Mouse (Mus musculus): ENCODE measurements around the gene Acvr1.

DNA sequence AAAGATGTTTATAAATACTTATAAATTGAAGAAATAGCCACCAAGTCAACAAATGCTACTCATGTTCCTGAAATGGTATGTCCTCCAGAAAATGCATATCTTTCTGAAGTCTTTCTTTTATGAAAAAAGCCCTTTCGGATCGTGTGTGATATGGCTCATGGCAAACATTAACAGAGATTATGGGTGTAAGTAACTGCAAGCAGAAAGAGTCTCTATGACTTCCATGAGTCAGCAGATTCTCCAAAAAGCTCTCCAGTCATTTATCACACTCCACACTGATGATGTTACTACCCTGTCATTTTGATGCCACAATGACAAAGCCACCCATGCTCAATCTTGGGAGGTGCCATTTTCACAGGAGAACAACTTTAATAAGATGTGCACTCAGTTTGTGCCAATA, 132.5 kb downstream of the Acvr1 start:
- TF ChIP-seq CTCF (IDR thresholded peaks at IDR 0.05; ENCODE audit: insufficient read depth, low read depth, low read length) = no peak
- no peak for TF ChIP-seq POLR2A (IDR thresholded peaks at IDR 0.05; ENCODE audit: insufficient read depth, low read depth, low read length)
